Mouse (Mus musculus) heart, embryonic 11.5 days (tissue): ENCODE measurements around the gene Tmem104. TPM values are rescaled to one million over a fixed set of nuclear protein-coding genes. Genes with fewer than 3 reads are reported as not detected.

ENCODE experiments used
- ATAC-seq: fragments of 200-750 bp; cut with Nextera tagmentation; replicated peaks from 2 replicates; pipeline ENCODE4 v1.8.0; 2017; ENCODE audit warnings: moderate library complexity; ENCODE audit not compliant: insufficient number of reproducible peaks, low FRiP score, low TSS enrichment
- H3K27ac ChIP-seq: fragments of 300-500 bp; sonication (generic); 2 replicates; pipeline ENCODE4 v1.5.1; 2014; ENCODE audit warnings: mild to moderate bottlenecking, low read depth, low read length
- H3K27me3 ChIP-seq: fragments of 300-500 bp; sonication (generic); 2 replicates; pipeline ENCODE4 v1.6.1; 2014; ENCODE audit warnings: mild to moderate bottlenecking, low read length, mixed read lengths; ENCODE audit not compliant: control insufficient read depth, insufficient read depth
- H3K36me3 ChIP-seq: fragments of 300-500 bp; sonication (generic); 2 replicates; pipeline ENCODE4 v1.6.1; 2014; ENCODE audit warnings: mild to moderate bottlenecking, low read length, moderate library complexity, mixed read lengths; ENCODE audit not compliant: control insufficient read depth, insufficient read depth
- H3K4me1 ChIP-seq: fragments of 300-500 bp; sonication (generic); 2 replicates; pipeline ENCODE4 v1.6.1; 2014; ENCODE audit warnings: low read length; ENCODE audit not compliant: control insufficient read depth, insufficient read depth
- H3K4me2 ChIP-seq: fragments of 300-500 bp; sonication (generic); 2 replicates; pipeline ENCODE4 v1.6.1; 2014; ENCODE audit warnings: mild to moderate bottlenecking, moderate library complexity
- H3K4me3 ChIP-seq: fragments of 300-500 bp; sonication (generic); 2 replicates; pipeline ENCODE4 v1.5.1; 2014; ENCODE audit warnings: low read depth, low read length
- H3K9ac ChIP-seq: fragments of 300-500 bp; sonication (generic); 2 replicates; pipeline ENCODE4 v1.6.1; 2014; ENCODE audit warnings: mild to moderate bottlenecking, low read depth, low read length, moderate library complexity
- H3K9me3 ChIP-seq: fragments of 300-500 bp; sonication (generic); replicated peaks from 2 replicates; pipeline ENCODE4 v1.6.1; 2016; ENCODE audit warnings: low read length; ENCODE audit not compliant: control insufficient read depth
- WGBS: fragments of 180-500 bp; shearing (Covaris S2); extraction: QIAGEN DNeasy Blood & Tissue Kit; methylation state at CpG from one replicate; pipeline ENCODE4 v1.1.7; 2014; ENCODE audit not compliant: insufficient replicate concordance; 5-methylcytosine and 5-hydroxymethylcytosine counted together
- polyA plus RNA-seq: library from polyadenylated mRNA; unstranded; fragments of >200 nt; fragmentation: Nextera tagmentation; extraction: Ambion mirVana; gene quantifications from 2 replicates; pipeline ENCODE4 v1.2.1, GENCODE M21; 2014

The Tmem104 gene
- polyA plus RNA-seq, 1 experiment from 2014 or later, result 7.5 TPM

GRCm38 (mm10) chr11:115200520-115200919 is 13.2 kb downstream of the Tmem104 start:
- H3K9ac ChIP-seq, result no peak overlapping the region
- no peak overlapping the region for H3K4me2 ChIP-seq
- ATAC-seq, result no peak
- H3K27me3 ChIP-seq, result no peaks in the 10 kb centered on the region; the same call in 1 of the 2 replicates
- 0 out of 2 replicates have a peak, but pooled peaks cover 3% of the 10 kb centered on the region for H3K36me3 ChIP-seq
- H3K27ac ChIP-seq, result no peak overlapping the region
- no peak overlapping the region for H3K4me3 ChIP-seq
- H3K4me1 ChIP-seq, result peaks cover 3% of the 10 kb centered on the region
- WGBS, result 92% methylated on average over 4 of the region's 4 CpGs
- H3K9me3 ChIP-seq, result no peaks in the 10 kb centered on the region

- no peak; the same call in 1 of the 2 replicates for ATAC-seq
- no peak overlapping the region for H3K4me3 ChIP-seq
- H3K4me2 ChIP-seq, result no peak overlapping the region
- H3K4me1 ChIP-seq, result no peaks in the 10 kb centered on the region; the same call in 1 of the 2 replicates
- 14% methylated on average over 12 of the region's 12 CpGs for WGBS
- H3K9me3 ChIP-seq, result no peaks in the 10 kb centered on the region
- no peak overlapping the region for H3K9ac ChIP-seq
- H3K36me3 ChIP-seq, result 0 out of 2 replicates have a peak, but pooled peaks cover 3% of the 10 kb centered on the region
- no peak overlapping the region for H3K27ac ChIP-seq
- H3K27me3 ChIP-seq, result peaks cover under 1% of the 10 kb centered on the region
Measured at GRCm38 (mm10) chr11:115202316-115202715, 15.0 kb downstream of the Tmem104 start.

GRCm38 (mm10) chr11:115202756-115203155 is 15.5 kb downstream of the Tmem104 start:
- Histone ChIP-seq H3K27me3 (peaks cover 3% of the 10 kb centered on the region), H3K4me2 (no peak overlapping the region), H3K27ac (no peak overlapping the region), H3K36me3 (0 out of 2 replicates have a peak, but pooled peaks cover 3% of the 10 kb centered on the region), H3K4me1 (no peaks in the 10 kb centered on the region), H3K9ac (no peak overlapping the region), H3K9me3 (no peaks in the 10 kb centered on the region), H3K4me3 (no peak overlapping the region)
- 90% methylated on average over 9 of the region's 9 CpGs for WGBS
- ATAC-seq, result no peak

- Histone ChIP-seq H3K27ac (no peak overlapping the region), H3K9ac (no peak overlapping the region), H3K4me1 (peaks cover 22% of the 10 kb centered on the region), H3K4me3 (no peak overlapping the region), H3K4me2 (no peak overlapping the region), H3K36me3 (no peaks in the 10 kb centered on the region), H3K9me3 (no peaks in the 10 kb centered on the region), H3K27me3 (peaks cover 6% of the 10 kb centered on the region)
- no peak for ATAC-seq
- 77% methylated on average over 12 of the region's 12 CpGs for WGBS
Measured at GRCm38 (mm10) chr11:115208126-115208525, 20.8 kb downstream of the Tmem104 start.

GRCm38 (mm10) chr11:115208776-115209732 is 21.8 kb downstream of the Tmem104 start:
- Histone ChIP-seq H3K4me2 (no peak overlapping the region), H3K4me1 (peaks cover 22% of the 10 kb centered on the region), H3K27ac (no peak overlapping the region), H3K9ac (0 out of 2 replicates have a peak overlapping the region, but pooled peaks have one; percentile 22), H3K9me3 (no peaks in the 10 kb centered on the region), H3K4me3 (no peak overlapping the region), H3K36me3 (no peaks in the 10 kb centered on the region), H3K27me3 (peaks cover 8% of the 10 kb centered on the region; the same call in 1 of the 2 replicates)
- no peak for ATAC-seq
- WGBS, result 76% methylated on average over 25 of the region's 25 CpGs

GRCm38 (mm10) chr11:115209958-115210357 is 22.7 kb downstream of the Tmem104 start:
- no peaks in the 10 kb centered on the region for H3K9me3 ChIP-seq
- no peak overlapping the region for H3K27ac ChIP-seq
- no peaks in the 10 kb centered on the region for H3K36me3 ChIP-seq
- 76% methylated on average over 7 of the region's 7 CpGs for WGBS
- no peak overlapping the region for H3K4me3 ChIP-seq
- no peak for ATAC-seq
- H3K27me3 ChIP-seq, result peaks cover 8% of the 10 kb centered on the region; the same call in 1 of the 2 replicates
- no peak overlapping the region for H3K4me2 ChIP-seq
- peaks cover 23% of the 10 kb centered on the region for H3K4me1 ChIP-seq
- 0 out of 2 replicates have a peak overlapping the region, but pooled peaks have one; percentile 22 for H3K9ac ChIP-seq

GRCm38 (mm10) chr11:115212116-115212515 is 24.8 kb downstream of the Tmem104 start:
- Histone ChIP-seq H3K9ac (no peak overlapping the region), H3K9me3 (no peaks in the 10 kb centered on the region), H3K27me3 (peaks cover 8% of the 10 kb centered on the region; the same call in 1 of the 2 replicates), H3K27ac (no peak overlapping the region), H3K4me1 (peaks cover 29% of the 10 kb centered on the region), H3K36me3 (no peaks in the 10 kb centered on the region), H3K4me3 (no peak overlapping the region), H3K4me2 (no peak overlapping the region)
- ATAC-seq, result no peak
- 63% methylated on average over 13 of the region's 13 CpGs for WGBS

- no peaks in the 10 kb centered on the region for H3K9me3 ChIP-seq
- H3K27ac ChIP-seq, result peak overlapping the region; percentile 64
- 34% methylated on average over 5 of the region's 5 CpGs for WGBS
- H3K36me3 ChIP-seq, result no peaks in the 10 kb centered on the region
- H3K4me3 ChIP-seq, result no peak overlapping the region
- no peak overlapping the region for H3K9ac ChIP-seq
- ATAC-seq, result no peak; the same call in 1 of the 2 replicates
- H3K4me2 ChIP-seq, result no peak overlapping the region
- peaks cover 49% of the 10 kb centered on the region for H3K4me1 ChIP-seq
- H3K27me3 ChIP-seq, result 0 out of 2 replicates have a peak, but pooled peaks cover 2% of the 10 kb centered on the region
Measured at GRCm38 (mm10) chr11:115215123-115215522, 27.8 kb downstream of the Tmem104 start.
